Mouse (Mus musculus) lung, postnatal 0 days (tissue): Measurements from ENCODE around the gene Clcn5.

Source experiments
- CTCF ChIP-seq: IDR thresholded peaks from 2 replicates; pipeline ENCODE4 v1.5.1; 2016; ENCODE audit warnings: antibody characterized with exemption, mild to moderate bottlenecking
- EP300 ChIP-seq: IDR thresholded peaks from 2 replicates; pipeline ENCODE4 v1.6.1; 2016; ENCODE audit warnings: antibody characterized with exemption, mild to moderate bottlenecking, control low read depth

DNA sequence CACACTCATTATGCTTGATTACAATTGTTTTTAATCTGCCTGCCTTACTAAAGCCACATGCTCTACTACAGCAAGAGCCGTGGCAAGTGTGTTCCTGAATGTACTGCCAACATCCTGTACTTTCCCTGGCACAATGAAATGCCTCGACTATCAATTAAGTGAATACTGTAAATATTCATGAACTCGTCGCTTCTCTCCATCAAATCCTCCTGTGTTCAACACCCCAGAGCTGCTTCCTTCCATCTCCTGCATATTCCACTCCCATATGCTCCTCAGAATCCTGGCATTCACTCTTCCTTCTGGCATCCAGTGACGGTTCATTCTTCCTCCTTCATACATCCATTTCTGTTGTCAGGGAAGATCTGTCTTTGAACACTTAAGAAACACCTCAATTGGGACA, 39.4 kb downstream of the Clcn5 start:
- TF ChIP-seq CTCF, result no peak
- TF ChIP-seq EP300, result no peak
